Comparison of ENCODE assay signal across 24 mouse cellular contexts in the genomic region with DNA sequence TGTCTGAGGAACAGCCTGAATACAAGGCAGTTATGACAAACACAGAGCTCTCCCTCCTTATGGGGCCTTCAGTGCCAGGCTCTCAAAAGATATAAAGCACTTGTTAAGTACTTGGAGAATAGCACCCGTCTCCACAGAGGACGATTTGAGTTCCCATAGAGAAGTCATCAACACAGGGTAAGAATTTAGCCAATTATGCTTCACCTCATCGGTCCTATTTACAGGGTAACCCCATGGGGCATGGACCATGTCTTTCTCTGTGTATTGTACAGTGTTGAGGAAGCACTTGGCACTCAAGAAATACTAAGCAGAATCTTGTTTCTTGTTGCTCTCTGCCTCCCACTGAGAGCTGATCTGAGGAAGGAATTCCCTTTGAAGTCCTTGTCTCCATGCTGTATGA.
DNase-seq lines count a peak whose midpoint lies in the region; ATAC-seq and TF ChIP-seq lines count a peak whose summit lies in the region.
"Had no signal": no experiment of that assay in that cellular context is flagged by ENCODE, and none has a peak within 500 bp of the region (broad histone marks: within the 10 kb centered on the region; RNA-seq: fewer than 3 reads in every experiment).

No protein-coding gene starts in this region.

- no peaks in the 10 kb centered on the region for H3K27me3 ChIP-seq in forebrain, embryonic 12.5 days
- no peaks in the 10 kb centered on the region for H3K27me3 ChIP-seq in forebrain, postnatal 0 days (ENCODE audit: insufficient read depth, low read length)
- H3K27me3 ChIP-seq in hindbrain, embryonic 14.5 days (ENCODE audit: control insufficient read depth, insufficient read depth, low read length), result no peaks in the 10 kb centered on the region
- no peaks in the 10 kb centered on the region for H3K27me3 ChIP-seq in hindbrain, embryonic 11.5 days (ENCODE audit: control insufficient read depth, insufficient read depth, low read length)
- no peaks in the 10 kb centered on the region for H3K27me3 ChIP-seq in midbrain, postnatal 0 days (ENCODE audit: insufficient read depth, low read length)
- no peaks in the 10 kb centered on the region for H3K27me3 ChIP-seq in midbrain, embryonic 15.5 days (replicated peaks)
- H3K27me3 ChIP-seq: CH12.LX; embryonic facial prominence, embryonic 12.5 days had no signal

- 0 out of 2 replicates have a peak, but pooled peaks have one; percentile 44 for ATAC-seq in forebrain, embryonic 12.5 days (ENCODE audit: low FRiP score)
- ATAC-seq in forebrain, postnatal 0 days, result no peak
- peak; percentile 43; the same call in 1 of the 2 replicates for ATAC-seq in hindbrain, embryonic 14.5 days (ENCODE audit: low FRiP score)
- ATAC-seq in hindbrain, embryonic 11.5 days (ENCODE audit: low FRiP score), result no peak; the same call in 1 of the 2 replicates
- peak; percentile 58; the same call in 1 of the 2 replicates for ATAC-seq in midbrain, postnatal 0 days (ENCODE audit: low FRiP score)
- ATAC-seq in midbrain, embryonic 15.5 days (replicated peaks), result no peak
- ATAC-seq: activated CD4-positive, CD25-positive, alpha-beta regulatory T cell, adult 4 months; CD4-positive, CD25-positive, alpha-beta regulatory T cell, adult 4 months; forebrain, embryonic 14.5 days; Patski had no signal

- no peaks in the 10 kb centered on the region for H3K4me1 ChIP-seq in forebrain, embryonic 12.5 days
- no peaks in the 10 kb centered on the region for H3K4me1 ChIP-seq in forebrain, postnatal 0 days (ENCODE audit: insufficient read depth)
- H3K4me1 ChIP-seq in hindbrain, embryonic 14.5 days (replicated peaks; ENCODE audit: control insufficient read depth, insufficient read depth, low read length), result no peaks in the 10 kb centered on the region
- H3K4me1 ChIP-seq in hindbrain, embryonic 11.5 days (replicated peaks; ENCODE audit: control insufficient read depth, insufficient read depth, low read length), result no peaks in the 10 kb centered on the region
- no peaks in the 10 kb centered on the region for H3K4me1 ChIP-seq in midbrain, postnatal 0 days (ENCODE audit: insufficient read depth, low read length)
- H3K4me1 ChIP-seq in midbrain, embryonic 15.5 days, result no peaks in the 10 kb centered on the region
- H3K4me1 ChIP-seq: embryonic facial prominence, embryonic 10.5 days; embryonic facial prominence, embryonic 12.5 days had no signal

- DNase-seq in forebrain, postnatal 0 days, result no peak
- no peak for DNase-seq in hindbrain, embryonic 14.5 days (ENCODE audit: low spot score)
- DNase-seq in hindbrain, embryonic 11.5 days (ENCODE audit: low spot score), result no peak
- DNase-seq in midbrain, postnatal 0 days (ENCODE audit: low spot score), result peak; percentile 16
- DNase-seq in gastrocnemius, postnatal 4 days (ENCODE audit: low spot score in 2 of 2), result no peak
- DNase-seq: adrenal gland, adult 8-10 months; adrenal gland, postnatal 14 days; adrenal gland, postnatal 36 days; B cell, adult 2 months; cerebellum, adult 11-12 months; cerebellum, adult 2 months; cerebellum, adult 9-10 months; cerebellum, postnatal 10 days; cerebellum, postnatal 25 days had no signal

- H3K27ac ChIP-seq in forebrain, embryonic 12.5 days, result no peak overlapping the region
- H3K27ac ChIP-seq in forebrain, postnatal 0 days (ENCODE audit: low read depth, low read length), result no peak overlapping the region
- H3K27ac ChIP-seq in hindbrain, embryonic 14.5 days, result no peak overlapping the region
- no peak overlapping the region for H3K27ac ChIP-seq in hindbrain, embryonic 11.5 days (ENCODE audit: low read depth, low read length)
- H3K27ac ChIP-seq in midbrain, postnatal 0 days (ENCODE audit: low read depth, low read length), result no peak overlapping the region
- H3K27ac ChIP-seq in midbrain, embryonic 15.5 days, result no peak overlapping the region
- H3K27ac ChIP-seq: embryonic facial prominence, embryonic 10.5 days; embryonic facial prominence, embryonic 12.5 days had no signal

- no peak for TF ChIP-seq CTCF in forebrain, postnatal 0 days (IDR thresholded peaks at IDR 0.05; ENCODE audit: low read depth)
- TF ChIP-seq CTCF in midbrain, postnatal 0 days (IDR thresholded peaks at IDR 0.05), result no peak

- no peaks in the 10 kb centered on the region for H3K9me3 ChIP-seq in forebrain, embryonic 12.5 days
- H3K9me3 ChIP-seq in forebrain, postnatal 0 days (ENCODE audit: low read length), result no peaks in the 10 kb centered on the region
- H3K9me3 ChIP-seq in hindbrain, embryonic 14.5 days (ENCODE audit: control insufficient read depth, low read length), result no peaks in the 10 kb centered on the region
- no peaks in the 10 kb centered on the region for H3K9me3 ChIP-seq in hindbrain, embryonic 11.5 days (ENCODE audit: control insufficient read depth, low read length)
- H3K9me3 ChIP-seq in midbrain, postnatal 0 days (ENCODE audit: low read length), result no peaks in the 10 kb centered on the region
- no peaks in the 10 kb centered on the region for H3K9me3 ChIP-seq in midbrain, embryonic 15.5 days
- H3K9me3 ChIP-seq: embryonic facial prominence, embryonic 10.5 days; embryonic facial prominence, embryonic 12.5 days; G1E had no signal

- H3K9ac ChIP-seq in forebrain, embryonic 12.5 days, result no peak overlapping the region
- H3K9ac ChIP-seq in forebrain, postnatal 0 days, result no peak overlapping the region
- H3K9ac ChIP-seq in hindbrain, embryonic 14.5 days, result no peak overlapping the region
- no peak overlapping the region for H3K9ac ChIP-seq in hindbrain, embryonic 11.5 days (ENCODE audit: low read depth, low read length)
- no peak overlapping the region for H3K9ac ChIP-seq in midbrain, postnatal 0 days (replicated peaks; ENCODE audit: low read length, poor library complexity, severe bottlenecking)
- H3K9ac ChIP-seq in midbrain, embryonic 15.5 days, result no peak overlapping the region
- H3K9ac ChIP-seq: embryonic facial prominence, embryonic 12.5 days had no signal

- H3K36me3 ChIP-seq in forebrain, embryonic 12.5 days (replicated peaks), result no peaks in the 10 kb centered on the region
- no peaks in the 10 kb centered on the region for H3K36me3 ChIP-seq in forebrain, postnatal 0 days (ENCODE audit: insufficient read depth)
- H3K36me3 ChIP-seq in hindbrain, embryonic 14.5 days (replicated peaks; ENCODE audit: control insufficient read depth, insufficient read depth), result no peaks in the 10 kb centered on the region
- no peaks in the 10 kb centered on the region for H3K36me3 ChIP-seq in hindbrain, embryonic 11.5 days (ENCODE audit: control insufficient read depth, insufficient read depth, low read length)
- no peaks in the 10 kb centered on the region for H3K36me3 ChIP-seq in midbrain, postnatal 0 days (ENCODE audit: insufficient read depth, low read length)
- no peaks in the 10 kb centered on the region for H3K36me3 ChIP-seq in midbrain, embryonic 15.5 days (replicated peaks)
- H3K36me3 ChIP-seq: embryonic facial prominence, embryonic 10.5 days; embryonic facial prominence, embryonic 12.5 days; G1E had no signal

- H3K4me3 ChIP-seq in forebrain, embryonic 12.5 days (replicated peaks), result no peak overlapping the region
- no peak overlapping the region for H3K4me3 ChIP-seq in forebrain, postnatal 0 days (ENCODE audit: low read depth, low read length)
- no peak overlapping the region for H3K4me3 ChIP-seq in hindbrain, embryonic 14.5 days (replicated peaks; ENCODE audit: low read length)
- H3K4me3 ChIP-seq in hindbrain, embryonic 11.5 days (ENCODE audit: low read depth, low read length), result no peak overlapping the region
- no peak overlapping the region for H3K4me3 ChIP-seq in midbrain, postnatal 0 days (ENCODE audit: low read depth, low read length)
- H3K4me3 ChIP-seq in midbrain, embryonic 15.5 days, result no peak overlapping the region
- H3K4me3 ChIP-seq: embryonic facial prominence, embryonic 10.5 days; embryonic facial prominence, embryonic 12.5 days had no signal

- WGBS in forebrain, embryonic 12.5 days, result 44% methylated on average over 3 of the region's 3 CpGs
- WGBS in forebrain, postnatal 0 days, result 37% methylated on average over 3 of the region's 3 CpGs
- WGBS in hindbrain, embryonic 14.5 days, result 38% methylated on average over 3 of the region's 3 CpGs
- WGBS in hindbrain, embryonic 11.5 days, result 46% methylated on average over 3 of the region's 3 CpGs
- WGBS in midbrain, postnatal 0 days, result 51% methylated on average over 3 of the region's 3 CpGs
- WGBS in midbrain, embryonic 15.5 days, result 57% methylated on average over 3 of the region's 3 CpGs

- no peak overlapping the region for H3K4me2 ChIP-seq in forebrain, embryonic 12.5 days
- H3K4me2 ChIP-seq in forebrain, postnatal 0 days (ENCODE audit: low read depth), result no peak overlapping the region
- H3K4me2 ChIP-seq in hindbrain, embryonic 14.5 days (replicated peaks), result no peak overlapping the region
- no peak overlapping the region for H3K4me2 ChIP-seq in hindbrain, embryonic 11.5 days (replicated peaks; ENCODE audit: low read depth, low read length)
- H3K4me2 ChIP-seq in midbrain, postnatal 0 days (ENCODE audit: low read depth, low read length, poor library complexity, severe bottlenecking), result no peak overlapping the region
- no peak overlapping the region for H3K4me2 ChIP-seq in midbrain, embryonic 15.5 days
- H3K4me2 ChIP-seq: embryonic facial prominence, embryonic 12.5 days had no signal

Comparison
In these comparisons a context has a peak if more than half of its experiments do, and no peak if none do; other contexts are left out.
1. ATAC-seq: peak in forebrain, embryonic 12.5 days (single experiment), hindbrain, embryonic 14.5 days (single experiment) and midbrain, postnatal 0 days (single experiment); none in forebrain, postnatal 0 days (single experiment), hindbrain, embryonic 11.5 days (single experiment) and midbrain, embryonic 15.5 days (single experiment).